Mouse (Mus musculus) bone marrow macrophage, adult 2 months (primary cell): Measurements from ENCODE around the gene Cga.

Experiments
- CTCF ChIP-seq: IDR thresholded peaks from 2 replicates; pipeline ENCODE4 v1.5.1; 2012; ENCODE audit warnings: low read depth, mild to moderate bottlenecking, low read length, moderate library complexity
- POLR2A ChIP-seq: IDR thresholded peaks from 2 replicates; pipeline ENCODE4 v1.6.1; 2012; ENCODE audit warnings: mild to moderate bottlenecking, low read depth, low read length, borderline replicate concordance

- no peak for TF ChIP-seq POLR2A
- TF ChIP-seq CTCF = no peak
Measured at GRCm38 (mm10) chr4:34900155-34900554, 6.6 kb downstream of the Cga start.
